Mouse (Mus musculus): Measurements from ENCODE around the gene Ppp6r1. TPM values are rescaled to one million over a fixed set of nuclear protein-coding genes. Genes with fewer than 3 reads are reported as not detected.

Ppp6r1 gene
- total and polyA plus RNA-seq, 2 experiments = 47.6 to 79.2 TPM

DNA sequence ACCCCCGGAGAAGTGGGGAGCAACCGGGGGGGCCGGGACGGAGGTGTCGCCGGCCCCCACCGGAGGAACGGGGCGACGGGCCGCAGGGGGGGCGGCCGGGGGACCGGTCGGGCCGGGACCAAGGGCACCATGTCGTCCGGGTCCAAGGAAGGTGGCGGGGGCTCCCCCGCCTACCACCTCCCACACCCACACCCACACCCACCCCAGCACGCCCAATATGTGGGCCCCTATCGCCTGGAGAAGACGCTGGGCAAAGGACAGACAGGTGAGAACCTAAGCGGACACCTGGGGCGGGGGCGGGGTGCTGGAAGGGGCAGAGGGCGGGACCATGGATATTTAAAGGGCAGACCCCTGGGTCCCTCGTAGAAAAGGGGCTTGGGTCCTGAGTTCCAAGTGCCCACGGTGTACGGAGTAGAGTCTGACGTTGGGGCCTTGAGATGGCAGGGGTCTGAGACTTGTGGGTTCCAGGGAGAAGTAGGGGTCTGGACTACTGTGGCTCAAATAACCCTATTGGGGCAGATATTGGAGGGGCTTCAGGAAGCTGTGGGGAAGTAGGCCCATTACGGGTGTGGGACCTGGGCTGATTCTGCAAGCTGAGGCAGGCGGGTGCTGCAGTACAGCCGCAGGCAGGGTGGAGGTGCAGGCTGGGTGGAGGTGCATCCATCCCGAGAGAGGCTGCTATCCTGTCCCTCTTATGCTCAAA lies 32.3 kb upstream of the Ppp6r1 start:
- H3K79me2 ChIP-seq (ENCODE audit: control insufficient read depth, insufficient read depth, low read length) = no peaks in the 10 kb centered on the region
- WGBS = 36% methylated on average over 19 of the region's 35 CpGs
- H3K27ac ChIP-seq (replicated peaks; ENCODE audit: insufficient read depth, low read depth, low read length) = no peak overlapping the region
- peak overlapping the region; percentile 49; the same call in 1 of the 2 replicates for H3K4me3 ChIP-seq (ENCODE audit: insufficient read depth, low read depth, low read length)
- no peaks in the 10 kb centered on the region for H3K4me1 ChIP-seq (ENCODE audit: control insufficient read depth, insufficient read depth, low read length)
- H3K9ac ChIP-seq (ENCODE audit: low read depth, low read length) = peak overlapping the region; percentile 8; the same call in 1 of the 2 replicates
- no peak for DNase-seq (ENCODE audit: extremely low read depth, low read depth, low spot score)
- TF ChIP-seq CTCF (IDR thresholded peaks at IDR 0.05; ENCODE audit: low read depth, low read length) (no peak), POLR2A (IDR thresholded peaks at IDR 0.05; ENCODE audit: extremely low read depth, insufficient read depth, low read length) (no peak)
- H3K27me3 ChIP-seq (ENCODE audit: control insufficient read depth, insufficient read depth, low read length) = no peaks in the 10 kb centered on the region
- no peaks in the 10 kb centered on the region for H3K36me3 ChIP-seq (ENCODE audit: control insufficient read depth, insufficient read depth, low read length)

DNA sequence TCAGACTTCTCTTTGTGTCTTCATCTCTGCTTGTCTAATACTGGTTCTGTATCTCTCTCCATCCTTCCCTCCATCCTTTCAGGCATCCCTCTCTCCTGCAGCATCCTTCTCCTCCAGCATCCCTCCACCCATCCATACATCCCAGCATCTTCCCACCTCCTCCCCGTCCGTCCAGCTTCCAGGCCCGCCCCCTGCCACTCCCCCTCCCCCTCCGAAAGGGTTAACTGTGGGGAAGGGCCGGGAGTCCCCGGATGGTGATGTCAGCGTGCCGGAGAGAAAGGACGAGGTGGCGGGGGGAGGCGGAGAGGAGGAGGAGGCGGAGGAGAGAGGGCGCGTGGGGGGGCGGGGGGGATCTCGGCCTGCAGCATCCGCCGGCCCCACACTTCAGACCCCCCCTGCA lies 31.6 kb upstream of the Ppp6r1 start, which contains the start of gene Brsk1:
TSS of gene Brsk1 (plus strand) at position 218 of the 400 bp plus-strand sequence.
- Histone ChIP-seq H3K79me2 (ENCODE audit: control insufficient read depth, insufficient read depth, low read length) (no peaks in the 10 kb centered on the region), H3K27ac (replicated peaks; ENCODE audit: insufficient read depth, low read depth, low read length) (no peak within 1 kb of the TSS), H3K27me3 (ENCODE audit: control insufficient read depth, insufficient read depth, low read length) (no peaks in the 10 kb centered on the region), H3K4me1 (ENCODE audit: control insufficient read depth, insufficient read depth, low read length) (0 out of 2 replicates have a peak, but pooled peaks cover under 1% of the 10 kb centered on the region), H3K9ac (ENCODE audit: low read depth, low read length) (peak within 1 kb of the TSS; percentile 8; the same call in 1 of the 2 replicates), H3K4me3 (ENCODE audit: insufficient read depth, low read depth, low read length) (peak within 1 kb of the TSS; percentile 49; the same call in 1 of the 2 replicates), H3K36me3 (ENCODE audit: control insufficient read depth, insufficient read depth, low read length) (no peaks in the 10 kb centered on the region)
- 2% methylated on average over 9 of the region's 18 CpGs for WGBS
- DNase-seq (ENCODE audit: extremely low read depth, low read depth, low spot score) = no peak
- TF ChIP-seq POLR2A (IDR thresholded peaks at IDR 0.05; ENCODE audit: extremely low read depth, insufficient read depth, low read length) (no peak), CTCF (IDR thresholded peaks at IDR 0.05; ENCODE audit: low read depth, low read length) (no peak)

DNA sequence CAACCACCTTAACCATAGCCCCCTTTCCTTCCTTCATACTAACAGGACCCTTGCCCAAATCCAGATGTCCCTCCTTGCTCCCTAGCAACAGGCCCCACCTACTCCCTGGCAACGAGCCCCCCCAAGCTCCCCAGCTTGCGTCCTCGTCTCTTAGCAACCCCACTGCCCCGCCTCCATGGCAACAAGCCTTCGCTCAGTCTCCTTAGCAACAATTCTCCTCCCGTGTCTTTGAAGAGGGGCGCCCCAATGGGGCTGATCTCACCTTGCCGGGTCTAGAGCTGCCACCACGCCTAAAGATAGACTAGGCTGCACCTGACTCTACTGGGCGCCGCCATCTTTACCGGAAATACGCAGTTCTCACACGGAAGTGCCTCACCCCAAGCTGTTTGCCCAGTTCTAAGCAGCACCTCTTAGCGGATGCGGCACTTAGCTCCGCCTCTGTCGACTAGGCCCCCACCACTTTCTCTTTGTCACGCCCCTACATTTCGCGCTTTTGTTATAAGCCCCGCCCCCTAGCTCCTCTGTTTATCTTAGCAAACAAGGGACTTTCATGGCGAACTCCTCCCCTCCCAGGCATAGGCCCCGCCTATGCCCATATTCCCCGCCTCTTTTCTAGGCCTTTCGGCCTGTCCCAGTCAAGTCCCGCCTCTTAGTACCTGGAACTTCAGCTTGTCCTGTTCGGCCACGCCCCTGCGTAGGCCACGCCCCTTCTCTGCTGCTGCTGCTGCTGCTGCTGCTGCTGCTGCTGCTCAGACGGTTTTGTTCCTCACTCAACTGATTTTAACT lies 26.0 kb upstream of the Ppp6r1 start, which contains the start of gene Hspbp1:
TSS of gene Hspbp1 (minus strand) at position 437 of the 786 bp plus-strand sequence.
- H3K27me3 ChIP-seq (ENCODE audit: control insufficient read depth, insufficient read depth, low read length) = no peaks in the 10 kb centered on the region
- H3K79me2 ChIP-seq (ENCODE audit: control insufficient read depth, insufficient read depth, low read length) = peaks cover 6% of the 10 kb centered on the region; the same call in 1 of the 2 replicates
- peak; percentile 98 for DNase-seq (ENCODE audit: extremely low read depth, low read depth, low spot score)
- peak within 1 kb of the TSS; percentile 62 for H3K9ac ChIP-seq (ENCODE audit: low read depth, low read length)
- H3K4me1 ChIP-seq (ENCODE audit: control insufficient read depth, insufficient read depth, low read length) = peaks cover 7% of the 10 kb centered on the region; the same call in 1 of the 2 replicates
- H3K27ac ChIP-seq (replicated peaks; ENCODE audit: insufficient read depth, low read depth, low read length) = 0 out of 2 replicates have a peak within 1 kb of the TSS, but pooled peaks have one; percentile 7
- H3K36me3 ChIP-seq (ENCODE audit: control insufficient read depth, insufficient read depth, low read length) = no peaks in the 10 kb centered on the region; the same call in 1 of the 2 replicates
- peak within 1 kb of the TSS; percentile 75 for H3K4me3 ChIP-seq (ENCODE audit: insufficient read depth, low read depth, low read length)
- under 1% methylated on average over 32 of the region's 32 CpGs for WGBS
- no peak for TF ChIP-seq CTCF (IDR thresholded peaks at IDR 0.05; ENCODE audit: low read depth, low read length)
- no peak for TF ChIP-seq POLR2A (IDR thresholded peaks at IDR 0.05; ENCODE audit: extremely low read depth, insufficient read depth, low read length)

DNA sequence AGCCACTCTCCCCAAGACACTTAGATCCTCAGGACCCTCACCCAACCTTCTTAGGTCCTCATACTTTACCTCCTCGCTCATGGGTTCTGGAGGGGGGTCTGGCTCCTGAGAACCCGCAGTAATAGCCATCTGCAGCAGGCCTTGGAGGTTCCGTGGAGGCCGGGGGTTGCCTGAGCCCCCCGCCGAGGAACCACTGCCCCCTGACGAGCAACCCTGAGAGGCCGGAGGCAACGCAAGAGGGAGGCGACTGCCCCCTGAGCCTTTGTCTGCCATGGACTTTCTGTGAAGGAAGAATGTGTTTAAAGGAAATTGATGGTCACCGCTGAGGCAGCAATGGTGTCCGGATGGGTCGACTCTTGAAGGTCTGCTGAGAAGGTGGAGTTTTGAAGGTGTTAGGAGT lies 25.4 kb upstream of the Ppp6r1 start:
- no peak for TF ChIP-seq CTCF (IDR thresholded peaks at IDR 0.05; ENCODE audit: low read depth, low read length)
- no peak for TF ChIP-seq POLR2A (IDR thresholded peaks at IDR 0.05; ENCODE audit: extremely low read depth, insufficient read depth, low read length)
- Histone ChIP-seq H3K27ac (replicated peaks; ENCODE audit: insufficient read depth, low read depth, low read length) (0 out of 2 replicates have a peak overlapping the region, but pooled peaks have one; percentile 7), H3K79me2 (ENCODE audit: control insufficient read depth, insufficient read depth, low read length) (peaks cover 6% of the 10 kb centered on the region; the same call in 1 of the 2 replicates), H3K4me3 (ENCODE audit: insufficient read depth, low read depth, low read length) (peak overlapping the region; percentile 75), H3K4me1 (ENCODE audit: control insufficient read depth, insufficient read depth, low read length) (peaks cover 7% of the 10 kb centered on the region; the same call in 1 of the 2 replicates), H3K9ac (ENCODE audit: low read depth, low read length) (peak overlapping the region; percentile 62; the same call in 1 of the 2 replicates), H3K36me3 (ENCODE audit: control insufficient read depth, insufficient read depth, low read length) (no peaks in the 10 kb centered on the region; the same call in 1 of the 2 replicates), H3K27me3 (ENCODE audit: control insufficient read depth, insufficient read depth, low read length) (no peaks in the 10 kb centered on the region)
- DNase-seq (ENCODE audit: extremely low read depth, low read depth, low spot score) = no peak
- 6% methylated on average over 13 of the region's 13 CpGs for WGBS

DNA sequence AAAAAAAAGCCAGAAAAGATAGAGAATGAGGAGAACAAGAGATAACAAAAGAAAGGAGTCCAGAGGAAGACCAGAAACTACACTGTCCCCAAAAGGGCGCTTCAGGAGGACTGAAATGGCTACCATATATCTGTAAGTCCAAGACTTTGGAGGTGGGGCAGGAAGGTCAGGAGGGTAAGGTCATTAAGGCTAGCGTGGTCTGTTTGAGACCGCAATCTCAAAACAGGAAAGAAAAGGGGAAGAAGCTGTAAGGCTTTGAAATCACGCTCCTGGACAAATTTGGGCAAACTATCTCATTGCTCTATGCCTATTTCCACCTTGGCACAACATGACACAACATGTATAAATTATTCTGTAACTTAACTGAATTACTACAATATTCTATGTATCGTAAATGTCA lies 24.5 kb upstream of the Ppp6r1 start:
- TF ChIP-seq POLR2A (IDR thresholded peaks at IDR 0.05; ENCODE audit: extremely low read depth, insufficient read depth, low read length) = no peak
- 85% methylated on average over 5 of the region's 5 CpGs for WGBS
- H3K4me3 ChIP-seq (ENCODE audit: insufficient read depth, low read depth, low read length) = no peak overlapping the region
- H3K79me2 ChIP-seq (ENCODE audit: control insufficient read depth, insufficient read depth, low read length) = peaks cover 6% of the 10 kb centered on the region; the same call in 1 of the 2 replicates
- no peaks in the 10 kb centered on the region; the same call in 1 of the 2 replicates for H3K36me3 ChIP-seq (ENCODE audit: control insufficient read depth, insufficient read depth, low read length)
- H3K9ac ChIP-seq (ENCODE audit: low read depth, low read length) = no peak overlapping the region
- DNase-seq (ENCODE audit: extremely low read depth, low read depth, low spot score) = no peak
- H3K27me3 ChIP-seq (ENCODE audit: control insufficient read depth, insufficient read depth, low read length) = no peaks in the 10 kb centered on the region
- H3K27ac ChIP-seq (replicated peaks; ENCODE audit: insufficient read depth, low read depth, low read length) = no peak overlapping the region
- peaks cover 7% of the 10 kb centered on the region; the same call in 1 of the 2 replicates for H3K4me1 ChIP-seq (ENCODE audit: control insufficient read depth, insufficient read depth, low read length)

All from liver, adult 2 months (tissue).